Mouse (Mus musculus) CD4-positive, CD25-positive, alpha-beta regulatory T cell, adult 2 months (primary cell): Measurements from ENCODE around the gene Prlr.

Experiments
- DNase-seq: peaks from one replicate; pipeline ENCODE4 v3.0.0-alpha.2; 2012; ENCODE audit warnings: low read depth, low spot score

The Prlr gene

DNA sequence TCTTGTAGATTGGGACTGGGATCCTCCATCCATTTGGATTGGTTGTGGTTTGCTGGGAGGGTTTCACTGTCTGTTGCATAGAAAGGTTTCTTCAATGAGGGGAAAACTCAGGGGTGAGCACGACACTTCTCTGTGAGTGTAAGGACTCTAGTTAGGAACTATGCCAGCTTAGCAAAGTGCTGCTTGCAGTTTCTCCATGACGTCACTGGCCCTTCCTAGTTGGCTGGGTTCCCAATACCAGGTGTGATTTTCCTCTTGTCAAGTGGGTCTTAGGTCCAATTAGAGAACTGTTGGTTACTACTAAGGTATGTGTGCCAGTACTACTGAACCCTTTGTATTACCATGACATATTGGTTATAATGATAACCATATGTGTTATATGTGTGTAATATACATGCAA, 51.6 kb downstream of the Prlr start:
- no peak for DNase-seq

DNA sequence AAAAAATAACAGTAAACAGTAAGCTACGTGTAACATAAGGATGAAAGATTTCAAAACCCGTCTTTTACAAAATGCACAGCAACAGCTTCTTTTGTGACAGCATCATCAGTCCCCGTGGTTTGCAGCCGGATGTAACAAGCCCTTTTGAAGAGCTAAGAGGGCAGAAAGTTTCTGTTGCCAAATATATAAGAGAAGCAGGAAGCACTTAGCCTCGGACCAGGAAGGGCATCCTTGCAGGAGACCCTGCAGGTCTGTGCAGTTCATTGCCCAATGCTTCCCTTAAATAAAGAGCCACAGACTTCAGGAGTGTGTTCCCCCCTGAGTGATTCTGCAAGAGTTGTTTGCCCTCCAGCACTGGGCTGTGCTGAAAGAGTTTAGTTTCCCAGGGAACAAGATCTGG, 58.9 kb downstream of the Prlr start:
- peak; percentile 56 for DNase-seq

DNA sequence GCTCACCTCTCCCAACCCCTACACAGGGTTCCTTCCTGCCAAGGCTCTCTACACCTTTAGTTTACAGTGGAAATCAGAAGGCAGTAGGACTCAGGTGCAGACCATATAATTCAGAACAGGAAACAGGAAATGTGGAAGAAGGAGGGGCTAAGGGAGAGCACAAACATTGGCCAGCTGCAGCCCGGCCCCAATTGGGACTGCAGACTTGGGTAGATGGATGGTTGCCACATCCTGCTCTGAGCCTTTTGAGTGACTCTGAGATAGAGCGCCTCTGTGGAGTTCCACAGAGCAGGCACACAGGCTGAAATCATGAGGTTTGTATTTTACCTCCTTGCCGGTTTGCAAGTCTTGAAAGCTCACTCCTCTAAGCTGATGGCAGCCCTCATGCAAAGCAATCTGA, 59.8 kb downstream of the Prlr start:
- peak; percentile 57 for DNase-seq

- no peak for DNase-seq
These were observed 61.4 kb downstream of the Prlr start for GRCm38 (mm10) chr15:10238454-10238853.

GRCm38 (mm10) chr15:10240228-10240795, 63.3 kb downstream of the Prlr start:
- DNase-seq: no peak

DNA sequence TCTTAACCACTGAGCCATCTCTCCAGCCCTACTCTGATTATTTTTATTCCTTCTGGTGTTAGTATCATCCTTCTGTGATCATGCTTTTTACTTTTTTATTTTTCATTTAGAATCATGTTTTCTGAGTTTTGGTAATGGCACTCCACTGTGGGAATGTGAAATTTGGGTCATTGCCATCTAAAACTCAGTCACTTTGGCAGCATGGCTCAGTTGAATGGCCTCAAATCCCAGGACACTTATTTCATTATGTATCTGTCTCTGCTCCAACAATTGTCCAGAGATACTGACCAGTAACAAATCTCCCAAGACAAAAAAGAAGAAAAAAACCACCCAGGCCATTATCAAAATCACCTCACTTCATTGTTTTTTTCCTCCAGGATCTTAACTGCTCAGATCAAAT, 65.2 kb downstream of the Prlr start:
- no peak for DNase-seq

DNA sequence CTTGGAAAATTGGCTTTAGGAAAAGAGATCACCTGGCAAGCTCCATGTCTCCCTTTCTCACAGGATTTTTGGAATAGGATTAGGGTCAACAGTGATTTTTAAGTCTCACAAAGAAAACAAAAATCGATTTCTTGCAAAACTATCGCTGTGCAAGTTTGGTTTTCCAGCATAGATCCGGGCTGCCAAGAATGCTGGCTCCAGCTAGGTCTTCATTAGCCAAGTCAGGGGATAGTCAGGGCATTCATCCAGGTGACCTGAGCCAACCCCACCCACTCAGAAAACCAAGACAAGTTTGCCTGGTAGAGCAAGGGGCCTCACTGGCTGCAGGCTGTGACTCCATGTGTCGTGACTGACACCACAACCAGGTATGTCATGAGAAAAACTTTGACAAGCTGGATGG, 72.2 kb downstream of the Prlr start:
- DNase-seq: no peak

DNA sequence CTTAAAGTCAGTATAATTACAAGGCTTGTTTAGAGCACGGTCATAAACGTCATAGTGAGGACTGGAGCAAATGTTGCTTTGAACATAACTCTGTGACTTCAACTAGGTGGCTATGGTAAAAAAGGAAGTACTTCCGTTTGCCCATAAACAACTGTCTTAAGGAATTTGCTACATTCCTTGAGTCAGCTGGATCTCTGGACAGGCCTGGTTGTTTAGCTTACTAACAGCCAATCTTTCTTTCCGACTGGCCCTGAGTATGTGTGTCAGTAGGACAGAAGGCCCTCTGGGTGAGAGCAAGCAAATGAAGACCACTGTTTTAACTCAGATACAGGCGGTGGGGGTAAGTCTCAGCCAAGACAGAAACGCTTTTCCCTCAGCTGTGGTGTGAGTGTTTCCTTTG, 73.7 kb downstream of the Prlr start:
- DNase-seq: no peak

DNA sequence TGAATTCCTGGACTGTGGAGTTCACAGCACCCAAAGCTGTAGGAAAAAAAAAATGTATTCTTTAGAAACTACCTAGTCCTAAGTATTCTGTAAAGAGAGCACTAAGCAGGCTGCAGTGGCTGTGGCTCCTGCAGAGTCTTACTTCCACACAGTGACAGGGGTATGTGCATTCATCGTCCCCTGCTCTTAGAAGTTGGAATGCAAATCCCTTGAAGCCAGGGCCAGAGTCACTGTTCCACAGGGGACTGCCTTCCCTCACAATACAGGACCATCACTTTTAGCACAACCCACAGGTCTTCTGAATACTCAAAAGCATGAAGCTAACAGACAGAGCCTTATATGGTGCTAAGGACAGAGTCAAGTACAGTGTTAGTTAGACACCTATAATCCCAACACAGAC, 75.5 kb downstream of the Prlr start:
- DNase-seq: no peak

DNA sequence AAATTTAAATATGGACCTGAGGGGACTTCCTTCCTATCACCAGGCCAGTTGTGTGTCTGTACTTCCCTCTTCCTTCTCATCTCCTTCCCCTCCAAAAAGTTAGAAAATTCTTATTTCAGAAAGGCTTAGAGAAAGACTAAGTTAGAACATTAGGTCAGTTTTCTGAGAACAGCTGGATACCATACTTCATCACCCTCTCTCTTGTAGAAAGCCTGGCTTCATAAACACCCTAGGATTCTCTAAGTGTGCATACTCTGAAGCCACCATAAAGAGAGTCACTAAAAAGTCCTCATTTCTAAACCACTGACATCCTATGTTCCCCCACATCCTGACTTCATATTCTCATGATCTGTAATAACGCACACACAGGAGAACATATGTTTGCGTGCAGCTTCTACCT, 85.2 kb downstream of the Prlr start:
- DNase-seq: no peak

GRCm38 (mm10) chr15:10262641-10263040, 85.6 kb downstream of the Prlr start:
- no peak for DNase-seq

DNA sequence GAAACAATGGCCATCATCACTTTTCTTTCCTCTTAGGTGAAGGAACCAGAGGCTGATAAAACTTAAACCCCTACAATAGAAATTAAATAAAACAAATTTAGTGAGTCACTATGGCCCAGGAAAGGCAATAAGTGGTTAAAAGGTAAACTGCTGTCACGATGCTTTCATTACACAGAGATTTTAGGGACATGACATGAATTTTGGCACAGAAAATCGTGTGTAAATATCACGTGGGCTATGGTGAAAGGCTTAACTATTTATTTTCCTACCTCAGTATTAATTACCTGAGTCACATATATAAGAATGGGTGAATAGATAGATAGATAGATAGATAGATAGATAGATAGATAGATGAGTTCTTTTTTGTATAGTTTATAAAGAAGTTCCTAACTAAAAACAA, 86.4 kb downstream of the Prlr start:
- no peak for DNase-seq

GRCm38 (mm10) chr15:10264885-10265284, 87.8 kb downstream of the Prlr start:
- DNase-seq: no peak

- DNase-seq: no peak
These were observed 90.2 kb downstream of the Prlr start for GRCm38 (mm10) chr15:10267251-10267650.

DNA sequence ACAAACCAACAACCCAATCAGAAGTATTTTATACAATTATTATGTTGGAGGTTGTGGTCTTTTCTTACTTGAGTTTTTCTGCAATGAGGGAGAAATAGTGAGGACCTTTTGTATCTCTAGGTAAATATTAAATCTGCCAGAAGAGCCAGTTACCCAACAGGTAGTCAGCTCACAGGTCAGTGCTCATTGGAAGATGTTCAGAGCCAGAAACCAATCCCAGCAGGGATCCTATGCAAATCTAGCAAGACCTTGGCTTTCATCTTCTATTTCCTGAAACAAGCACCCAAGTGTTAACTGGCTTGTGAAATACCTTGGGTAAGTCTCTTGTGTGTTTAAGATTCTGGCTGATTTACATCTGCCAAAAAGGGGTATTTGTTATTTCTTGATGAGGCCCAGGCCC, 99.3 kb downstream of the Prlr start:
- DNase-seq: no peak

GRCm38 (mm10) chr15:10277461-10277860, 100.4 kb downstream of the Prlr start:
- DNase-seq: no peak

DNA sequence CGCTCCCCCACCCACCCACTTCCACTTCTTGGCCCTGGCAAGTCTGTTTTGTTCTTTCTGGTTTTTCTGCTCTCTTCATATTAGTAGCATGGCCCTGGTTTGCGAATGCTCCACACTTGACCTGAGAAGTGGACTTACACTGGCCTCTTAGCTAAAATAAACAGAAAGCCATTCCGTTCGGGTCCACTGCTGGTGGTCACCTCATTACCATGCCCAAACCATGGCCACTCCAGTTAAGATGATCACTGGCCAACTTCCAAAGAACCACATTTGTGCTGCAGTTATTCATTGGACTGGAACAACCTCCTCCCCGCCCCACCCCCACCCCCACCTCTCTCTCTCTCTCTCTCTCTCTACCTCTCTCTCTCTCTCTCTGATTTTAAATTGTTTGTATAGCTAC, 104.5 kb downstream of the Prlr start:
- no peak for DNase-seq

- DNase-seq: no peak
These were observed 106.6 kb downstream of the Prlr start for GRCm38 (mm10) chr15:10283661-10284060.

DNA sequence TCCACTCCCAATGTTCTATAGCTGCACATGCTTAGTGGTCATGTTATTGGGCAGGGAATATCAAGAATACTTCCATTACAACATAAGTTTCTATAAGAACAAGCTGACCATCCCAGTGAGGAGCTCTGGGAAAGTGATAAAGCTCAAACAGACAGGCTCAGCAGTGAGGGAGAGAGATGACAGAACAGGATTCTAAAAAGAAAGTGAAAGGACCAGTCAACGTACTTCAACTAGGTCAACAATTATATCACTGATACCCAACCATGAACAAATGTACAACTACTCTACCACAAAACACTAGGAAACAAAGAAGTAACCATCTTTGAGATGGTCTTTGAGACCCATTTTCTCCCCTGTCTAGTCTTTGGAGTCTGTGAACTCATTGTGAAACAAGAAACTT, 119.5 kb downstream of the Prlr start:
- DNase-seq: no peak

- DNase-seq: no peak
These were observed 121.0 kb downstream of the Prlr start for GRCm38 (mm10) chr15:10298058-10298457.

DNA sequence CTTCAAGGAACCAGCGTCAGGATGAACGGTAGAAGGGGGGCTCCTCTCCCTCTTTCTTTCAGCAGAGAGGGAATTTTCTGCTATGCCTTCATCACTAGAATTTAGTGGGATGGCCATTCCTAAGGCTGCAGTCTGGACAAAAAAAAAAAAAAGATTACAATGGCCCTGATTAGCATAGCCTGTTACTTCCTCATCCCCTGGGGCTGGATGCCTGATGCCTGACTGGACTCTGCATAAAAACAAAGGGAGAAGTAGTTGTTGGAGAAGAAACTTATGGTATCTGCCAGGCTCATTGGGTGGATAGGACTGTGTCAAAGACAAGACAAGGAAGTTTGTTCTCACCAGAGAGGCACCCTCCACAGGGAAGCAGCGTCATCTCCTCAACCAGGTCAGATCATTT, 122.4 kb downstream of the Prlr start:
- DNase-seq: no peak

GRCm38 (mm10) chr15:10306461-10306860, 129.4 kb downstream of the Prlr start:
- DNase-seq: no peak

- DNase-seq: no peak
These were observed 134.8 kb downstream of the Prlr start for GRCm38 (mm10) chr15:10311826-10312225.
